Mouse (Mus musculus): ENCODE measurements at regions not wholly inside any gene's neighbourhood (a gene's known extent, or its start where the extent isn't known, plus 50 kb on each side); places are given as distances from the start of the nearest gene placed in this dataset.

DNA sequence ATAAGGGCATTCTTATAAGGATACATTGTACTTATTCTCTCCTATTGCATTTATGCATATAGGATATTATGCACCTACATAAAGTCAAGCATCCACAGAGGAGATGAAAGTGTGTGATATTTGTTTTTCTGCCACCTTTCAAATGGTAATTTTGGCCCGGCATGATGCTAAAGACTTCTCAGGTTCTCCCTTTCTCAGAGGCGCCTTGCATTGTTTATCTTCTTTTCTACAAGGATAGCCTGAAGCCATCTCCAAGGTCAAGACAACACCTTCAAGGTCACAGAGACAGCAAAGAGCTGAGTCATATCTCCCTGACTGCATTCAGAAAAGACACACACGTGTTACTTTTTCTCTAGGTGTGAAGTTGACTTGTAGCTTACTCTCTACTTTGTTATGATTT is 454.5 kb downstream of the 1810013L24Rik start:
- ATAC-seq (ENCODE audit: insufficient number of reproducible peaks, low FRiP score) = no peak
- H3K27me3 ChIP-seq (replicated peaks) = no peaks in the 10 kb centered on the region
- H3K9me3 ChIP-seq (replicated peaks) = peaks cover 5% of the 10 kb centered on the region; the same call in 1 of the 2 replicates
- H3K27ac ChIP-seq (ENCODE audit: poor library complexity, severe bottlenecking) = no peak overlapping the region
- H3K4me3 ChIP-seq = no peak overlapping the region
- no peak overlapping the region for H3K9ac ChIP-seq
- WGBS = 42% methylated on average over 3 of the region's 3 CpGs
- no peaks in the 10 kb centered on the region for H3K4me1 ChIP-seq (replicated peaks)
- H3K4me2 ChIP-seq = no peak overlapping the region
- H3K36me3 ChIP-seq = no peaks in the 10 kb centered on the region

DNA sequence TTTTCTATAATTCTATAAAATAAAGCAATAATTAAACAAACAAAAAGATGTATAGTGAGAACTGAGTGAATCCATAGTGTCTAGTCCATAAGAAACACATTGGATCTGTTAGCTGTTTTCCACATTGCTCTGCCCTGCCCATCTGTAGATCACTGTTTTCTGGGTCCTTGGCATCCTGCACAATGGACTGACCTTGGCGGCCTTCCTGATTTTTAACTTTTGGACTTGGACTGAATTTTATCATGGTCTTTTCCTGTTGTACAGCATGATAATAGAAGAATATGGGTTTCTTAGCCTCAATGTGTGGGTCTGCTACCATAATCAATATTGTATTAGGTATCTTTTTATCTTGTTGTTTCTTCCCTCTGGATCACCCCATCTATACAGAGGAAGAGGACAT is 456.0 kb downstream of the 1810013L24Rik start:
- H3K36me3 ChIP-seq = no peaks in the 10 kb centered on the region
- WGBS = 87% methylated on average over 1 of the region's 1 CpGs
- H3K4me3 ChIP-seq = no peak overlapping the region
- no peak overlapping the region for H3K27ac ChIP-seq (ENCODE audit: poor library complexity, severe bottlenecking)
- H3K4me1 ChIP-seq (replicated peaks) = no peaks in the 10 kb centered on the region
- ATAC-seq (ENCODE audit: insufficient number of reproducible peaks, low FRiP score) = no peak
- no peak overlapping the region for H3K4me2 ChIP-seq
- H3K9ac ChIP-seq = no peak overlapping the region
- peaks cover 5% of the 10 kb centered on the region; the same call in 1 of the 2 replicates for H3K9me3 ChIP-seq (replicated peaks)
- no peaks in the 10 kb centered on the region for H3K27me3 ChIP-seq (replicated peaks)

DNA sequence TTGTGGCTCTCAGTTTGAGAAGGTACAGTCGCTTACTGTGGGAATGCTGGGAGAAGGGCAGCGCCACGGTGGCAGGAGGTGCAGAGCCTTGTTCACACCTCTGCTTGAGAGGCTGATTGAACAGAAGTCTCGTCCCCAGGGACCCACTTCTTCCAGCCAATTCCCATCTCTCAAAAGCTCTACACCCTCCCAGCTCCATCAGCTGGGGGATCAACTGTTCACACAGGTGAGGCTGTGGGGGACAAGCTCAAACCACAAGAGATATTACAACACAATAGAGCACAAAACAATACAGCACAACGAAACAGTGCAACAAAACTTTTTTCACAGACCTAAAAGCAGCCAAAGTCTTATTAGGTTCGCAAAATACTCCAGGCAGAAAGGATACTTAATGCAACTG is 457.7 kb downstream of the 1810013L24Rik start:
- Histone ChIP-seq H3K9ac (no peak overlapping the region), H3K27me3 (replicated peaks) (no peaks in the 10 kb centered on the region), H3K36me3 (no peaks in the 10 kb centered on the region), H3K9me3 (replicated peaks) (peaks cover 5% of the 10 kb centered on the region; the same call in 1 of the 2 replicates), H3K4me3 (no peak overlapping the region), H3K27ac (ENCODE audit: poor library complexity, severe bottlenecking) (no peak overlapping the region), H3K4me1 (replicated peaks) (no peaks in the 10 kb centered on the region), H3K4me2 (no peak overlapping the region)
- WGBS = 67% methylated on average over 6 of the region's 6 CpGs
- ATAC-seq (ENCODE audit: insufficient number of reproducible peaks, low FRiP score) = no peak

DNA sequence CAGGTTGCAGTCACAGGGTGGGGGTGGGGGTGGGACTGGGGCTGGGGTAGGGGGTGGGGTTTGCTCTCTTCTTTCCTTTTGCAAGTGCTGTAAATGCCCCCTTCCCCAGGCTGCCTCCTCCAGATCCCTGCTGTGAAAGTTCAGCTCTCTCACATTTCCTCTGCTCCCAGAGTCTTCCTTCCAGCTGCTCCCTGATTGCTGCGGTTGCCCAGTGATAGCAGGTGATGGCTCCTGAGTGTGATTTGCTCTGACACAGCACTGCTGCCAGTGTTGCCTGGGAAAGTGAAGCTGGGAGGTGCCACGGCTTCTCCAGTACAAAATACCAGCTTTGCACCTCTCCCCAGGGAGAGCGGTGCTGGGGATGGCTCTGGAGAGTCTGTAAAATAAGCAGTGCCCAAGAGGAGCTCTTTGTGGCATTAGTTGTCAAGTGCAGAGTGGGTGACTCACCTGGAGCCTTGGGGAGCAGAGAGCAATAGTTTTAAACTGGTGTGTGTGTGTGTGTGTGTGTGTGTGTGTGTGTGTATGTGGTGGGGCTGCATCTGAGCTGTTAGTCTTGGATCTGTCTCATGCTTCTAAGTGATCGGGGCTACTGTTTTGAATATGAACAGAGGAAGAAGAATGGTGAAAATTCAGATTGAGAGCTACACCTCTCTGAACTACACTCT is 461.6 kb downstream of the 1810013L24Rik start:
- Histone ChIP-seq H3K27me3 (replicated peaks) (no peaks in the 10 kb centered on the region), H3K9ac (no peak overlapping the region), H3K4me3 (no peak overlapping the region), H3K9me3 (replicated peaks) (peaks cover 5% of the 10 kb centered on the region; the same call in 1 of the 2 replicates), H3K36me3 (no peaks in the 10 kb centered on the region), H3K4me1 (replicated peaks) (no peaks in the 10 kb centered on the region), H3K4me2 (no peak overlapping the region), H3K27ac (ENCODE audit: poor library complexity, severe bottlenecking) (no peak overlapping the region)
- ATAC-seq (ENCODE audit: insufficient number of reproducible peaks, low FRiP score) = no peak
- WGBS = 46% methylated on average over 4 of the region's 4 CpGs

DNA sequence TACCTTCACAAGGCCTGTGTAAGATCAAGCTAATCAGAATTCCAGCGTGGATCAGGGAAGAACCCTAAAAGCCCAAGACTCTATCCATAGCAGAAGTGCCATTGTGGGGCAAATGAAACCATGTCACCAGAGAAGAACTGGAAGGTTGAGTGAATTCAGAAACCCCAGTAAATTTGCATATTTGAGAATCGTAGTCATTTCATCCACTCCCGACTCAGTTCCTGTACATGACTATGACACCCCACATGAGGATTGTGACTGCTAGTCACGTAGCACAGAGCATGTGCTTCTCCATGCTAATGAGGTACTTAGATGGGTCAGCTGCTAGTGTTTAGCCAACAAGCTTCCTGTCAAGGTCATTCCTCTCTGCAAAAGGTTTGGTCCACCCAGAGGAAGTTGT is 473.2 kb downstream of the 1810013L24Rik start:
- WGBS = 82% methylated on average over 4 of the region's 4 CpGs
- no peaks in the 10 kb centered on the region for H3K36me3 ChIP-seq
- H3K4me3 ChIP-seq = no peak overlapping the region
- no peaks in the 10 kb centered on the region for H3K27me3 ChIP-seq (replicated peaks)
- no peak for ATAC-seq (ENCODE audit: insufficient number of reproducible peaks, low FRiP score)
- no peaks in the 10 kb centered on the region for H3K9me3 ChIP-seq (replicated peaks)
- H3K4me2 ChIP-seq = no peak overlapping the region
- no peaks in the 10 kb centered on the region for H3K4me1 ChIP-seq (replicated peaks)
- no peak overlapping the region for H3K9ac ChIP-seq
- H3K27ac ChIP-seq (ENCODE audit: poor library complexity, severe bottlenecking) = no peak overlapping the region

DNA sequence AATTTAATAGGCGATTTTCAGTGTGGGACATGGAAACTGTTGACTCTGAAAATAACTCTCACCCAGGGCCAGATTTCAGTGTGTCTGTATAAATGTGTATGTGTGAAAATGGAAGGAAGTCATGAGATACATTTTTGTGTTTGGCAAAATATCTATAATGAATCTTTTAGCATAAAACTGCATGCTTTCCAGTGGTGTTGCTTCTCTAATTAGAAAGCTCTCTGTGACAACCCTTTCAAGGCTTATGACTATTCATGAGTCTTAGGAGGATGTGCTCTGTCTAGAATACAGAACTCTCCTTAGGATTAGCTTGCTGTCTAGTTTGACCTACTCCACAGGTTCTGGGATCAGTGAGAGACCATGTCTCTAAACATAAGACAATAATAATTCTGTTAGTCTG is 474.2 kb downstream of the 1810013L24Rik start:
- no peaks in the 10 kb centered on the region for H3K27me3 ChIP-seq (replicated peaks)
- no peak for ATAC-seq (ENCODE audit: insufficient number of reproducible peaks, low FRiP score)
- WGBS = 91% methylated on average over 1 of the region's 1 CpGs

DNA sequence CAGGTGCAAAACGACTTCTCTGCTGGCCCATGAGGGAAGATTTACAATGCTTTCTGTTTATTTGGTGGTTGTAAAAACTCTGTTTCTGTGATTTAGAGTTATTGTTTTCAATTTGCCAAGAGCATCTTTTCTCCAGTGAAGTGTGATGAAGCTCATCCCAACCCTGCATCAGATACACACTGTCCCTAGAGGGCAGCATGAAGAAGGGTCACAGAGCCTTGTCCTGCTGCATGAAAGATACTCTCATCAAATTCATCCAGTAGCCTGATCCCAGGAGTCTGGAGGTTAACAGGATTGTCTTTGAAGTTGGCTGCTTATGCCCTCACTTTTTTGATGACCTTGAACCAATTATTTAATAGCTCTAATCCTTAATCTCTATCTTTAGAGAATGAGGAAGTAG is 480.8 kb downstream of the 1810013L24Rik start:
- Histone ChIP-seq H3K4me1 (replicated peaks) (no peaks in the 10 kb centered on the region), H3K36me3 (no peaks in the 10 kb centered on the region), H3K27me3 (replicated peaks) (no peaks in the 10 kb centered on the region), H3K9ac (no peak overlapping the region), H3K27ac (ENCODE audit: poor library complexity, severe bottlenecking) (no peak overlapping the region), H3K4me2 (no peak overlapping the region), H3K9me3 (replicated peaks) (no peaks in the 10 kb centered on the region), H3K4me3 (no peak overlapping the region)
- 36% methylated on average over 1 of the region's 1 CpGs for WGBS
- no peak for ATAC-seq (ENCODE audit: insufficient number of reproducible peaks, low FRiP score)

More for the DNA sequence above, 474.2 kb downstream of the 1810013L24Rik start:
- Histone ChIP-seq H3K4me2 (no peak overlapping the region), H3K9ac (no peak overlapping the region), H3K9me3 (replicated peaks) (no peaks in the 10 kb centered on the region), H3K27ac (ENCODE audit: poor library complexity, severe bottlenecking) (no peak overlapping the region), H3K36me3 (no peaks in the 10 kb centered on the region), H3K4me3 (no peak overlapping the region), H3K4me1 (replicated peaks) (no peaks in the 10 kb centered on the region)

DNA sequence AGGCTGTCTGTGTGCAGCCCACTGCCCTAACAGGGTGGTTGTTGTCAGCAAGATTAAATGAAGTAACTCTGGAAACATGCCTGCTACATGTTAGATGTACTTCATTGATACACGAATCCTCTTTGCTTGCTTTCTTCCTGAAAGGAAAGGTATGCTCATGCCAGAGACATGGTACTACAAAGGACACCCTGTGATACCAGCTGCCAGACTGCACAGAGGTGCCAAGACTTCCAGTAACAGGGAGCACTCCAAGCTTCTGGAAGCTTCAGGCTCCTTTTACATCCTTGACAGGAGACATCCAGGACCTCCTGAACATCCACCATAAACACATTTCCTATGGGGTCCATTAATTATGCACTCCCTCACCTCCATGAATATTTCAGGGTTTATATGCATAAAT is 505.7 kb downstream of the 1810013L24Rik start:
- 78% methylated on average over 1 of the region's 1 CpGs for WGBS
- H3K27ac ChIP-seq (ENCODE audit: poor library complexity, severe bottlenecking) = no peak overlapping the region

DNA sequence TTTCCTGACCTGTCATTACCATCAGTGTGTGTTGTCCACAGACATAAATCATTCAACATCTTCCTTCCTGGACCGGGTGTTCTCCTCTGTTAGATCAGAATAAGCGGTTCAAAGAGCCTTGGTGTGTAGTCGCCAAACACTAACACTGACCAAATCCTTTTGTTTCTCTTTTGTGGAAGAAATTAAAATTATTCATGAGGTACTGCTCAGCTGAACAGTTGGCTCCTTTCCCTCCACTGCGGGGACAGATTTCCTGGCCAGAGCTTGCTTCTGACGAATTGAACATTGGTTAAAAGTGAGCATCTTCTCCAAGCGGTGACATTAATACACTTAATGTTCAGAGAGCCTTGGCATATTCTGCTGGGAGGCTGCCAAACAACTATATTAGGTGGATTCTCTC is 506.2 kb downstream of the 1810013L24Rik start:
- Histone ChIP-seq H3K27me3 (replicated peaks) (no peaks in the 10 kb centered on the region), H3K9ac (no peak overlapping the region), H3K4me1 (replicated peaks) (peaks cover 4% of the 10 kb centered on the region; the same call in 1 of the 2 replicates), H3K4me2 (no peak overlapping the region), H3K36me3 (no peaks in the 10 kb centered on the region), H3K27ac (ENCODE audit: poor library complexity, severe bottlenecking) (no peak overlapping the region), H3K9me3 (replicated peaks) (no peaks in the 10 kb centered on the region; the same call in 1 of the 2 replicates), H3K4me3 (no peak overlapping the region)
- WGBS = 85% methylated on average over 6 of the region's 6 CpGs
- ATAC-seq (ENCODE audit: insufficient number of reproducible peaks, low FRiP score) = no peak

More for the DNA sequence above, 505.7 kb downstream of the 1810013L24Rik start:
- Histone ChIP-seq H3K4me3 (no peak overlapping the region), H3K27me3 (replicated peaks) (no peaks in the 10 kb centered on the region), H3K4me2 (no peak overlapping the region), H3K9me3 (replicated peaks) (no peaks in the 10 kb centered on the region; the same call in 1 of the 2 replicates), H3K36me3 (no peaks in the 10 kb centered on the region), H3K4me1 (replicated peaks) (no peaks in the 10 kb centered on the region; the same call in 1 of the 2 replicates), H3K9ac (no peak overlapping the region)
- no peak for ATAC-seq (ENCODE audit: insufficient number of reproducible peaks, low FRiP score)

DNA sequence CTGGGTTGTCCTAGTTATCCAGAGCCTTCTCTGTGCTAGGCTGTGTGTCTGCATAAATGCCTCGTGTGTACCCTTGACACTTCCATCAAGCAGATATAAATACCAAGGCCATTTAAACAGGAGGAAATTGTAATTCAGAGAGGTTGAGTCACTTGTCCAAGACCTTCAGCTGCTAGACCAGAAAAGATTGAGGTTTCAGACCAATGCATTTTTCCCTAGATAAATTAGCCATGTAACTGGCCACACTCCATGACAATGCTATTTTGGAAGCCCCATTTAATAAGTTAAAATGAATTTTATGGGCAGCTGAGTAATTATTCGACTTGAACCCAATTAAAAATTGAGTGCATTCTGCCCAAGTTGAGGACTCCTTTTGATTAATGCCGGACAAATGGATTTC is 509.6 kb downstream of the 1810013L24Rik start:
- Histone ChIP-seq H3K9me3 (replicated peaks) (no peaks in the 10 kb centered on the region; the same call in 1 of the 2 replicates), H3K36me3 (no peaks in the 10 kb centered on the region), H3K27ac (ENCODE audit: poor library complexity, severe bottlenecking) (no peak overlapping the region), H3K4me2 (no peak overlapping the region), H3K9ac (no peak overlapping the region), H3K4me1 (replicated peaks) (peaks cover 7% of the 10 kb centered on the region; the same call in 1 of the 2 replicates), H3K27me3 (replicated peaks) (no peaks in the 10 kb centered on the region), H3K4me3 (no peak overlapping the region)
- no peak for ATAC-seq (ENCODE audit: insufficient number of reproducible peaks, low FRiP score)
- WGBS = 71% methylated on average over 3 of the region's 3 CpGs

DNA sequence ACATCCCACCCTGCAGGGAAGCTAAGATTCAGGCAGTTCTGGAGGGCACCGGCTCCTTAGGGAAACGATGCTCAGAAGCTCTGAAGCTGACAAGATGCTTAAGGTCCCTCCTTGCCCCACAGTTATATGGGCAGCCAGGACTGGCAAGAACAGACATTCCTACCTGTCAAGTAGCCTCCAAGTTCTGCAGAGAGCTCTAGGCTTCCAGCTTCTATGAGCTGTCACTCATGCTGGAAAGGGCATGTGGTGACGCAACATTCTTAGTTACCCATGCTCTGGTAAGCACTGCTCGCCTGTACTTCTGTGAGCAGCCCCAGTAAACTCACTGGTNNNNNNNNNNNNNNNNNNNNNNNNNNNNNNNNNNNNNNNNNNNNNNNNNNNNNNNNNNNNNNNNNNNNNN is 511.3 kb downstream of the 1810013L24Rik start:
- Histone ChIP-seq H3K9ac (no peak overlapping the region), H3K27ac (ENCODE audit: poor library complexity, severe bottlenecking) (no peak overlapping the region), H3K9me3 (replicated peaks) (no peaks in the 10 kb centered on the region; the same call in 1 of the 2 replicates), H3K4me2 (no peak overlapping the region), H3K4me3 (no peak overlapping the region), H3K36me3 (no peaks in the 10 kb centered on the region), H3K27me3 (replicated peaks) (no peaks in the 10 kb centered on the region), H3K4me1 (replicated peaks) (peaks cover 7% of the 10 kb centered on the region; the same call in 1 of the 2 replicates)
- WGBS = 69% methylated on average over 4 of the region's 4 CpGs
- ATAC-seq (ENCODE audit: insufficient number of reproducible peaks, low FRiP score) = no peak

DNA sequence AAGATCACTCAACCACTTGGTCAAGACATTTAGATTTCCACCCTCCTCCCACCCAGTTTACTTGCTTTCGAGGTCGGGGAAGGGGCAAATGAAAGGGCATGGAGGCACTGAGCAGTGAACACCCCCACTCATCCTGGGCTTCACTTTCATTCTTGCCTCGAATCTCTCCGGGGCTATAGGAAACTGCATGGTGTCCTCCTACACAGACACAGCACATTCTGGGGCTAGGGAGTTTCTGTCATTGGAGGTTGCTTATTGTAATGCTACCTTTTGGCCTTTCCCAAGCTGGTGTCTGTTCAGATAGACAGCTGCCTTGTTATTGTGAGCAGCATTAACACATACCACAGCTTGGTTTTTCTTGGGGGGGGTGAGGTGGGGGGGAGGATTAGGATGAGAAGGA is 523.9 kb downstream of the 1810013L24Rik start:
- no peak overlapping the region for H3K27ac ChIP-seq (ENCODE audit: poor library complexity, severe bottlenecking)
- H3K4me3 ChIP-seq = no peak overlapping the region
- WGBS = 69% methylated on average over 4 of the region's 4 CpGs
- no peak for ATAC-seq (ENCODE audit: insufficient number of reproducible peaks, low FRiP score)
- peaks cover 4% of the 10 kb centered on the region; the same call in 1 of the 2 replicates for H3K4me1 ChIP-seq (replicated peaks)
- no peaks in the 10 kb centered on the region for H3K36me3 ChIP-seq
- peaks cover 3% of the 10 kb centered on the region for H3K9me3 ChIP-seq (replicated peaks)
- H3K4me2 ChIP-seq = no peak overlapping the region
- no peak overlapping the region for H3K9ac ChIP-seq
- no peaks in the 10 kb centered on the region for H3K27me3 ChIP-seq (replicated peaks)
